Mouse (Mus musculus): ENCODE data around the gene Gm45233.

Gene Gm45233

DNA sequence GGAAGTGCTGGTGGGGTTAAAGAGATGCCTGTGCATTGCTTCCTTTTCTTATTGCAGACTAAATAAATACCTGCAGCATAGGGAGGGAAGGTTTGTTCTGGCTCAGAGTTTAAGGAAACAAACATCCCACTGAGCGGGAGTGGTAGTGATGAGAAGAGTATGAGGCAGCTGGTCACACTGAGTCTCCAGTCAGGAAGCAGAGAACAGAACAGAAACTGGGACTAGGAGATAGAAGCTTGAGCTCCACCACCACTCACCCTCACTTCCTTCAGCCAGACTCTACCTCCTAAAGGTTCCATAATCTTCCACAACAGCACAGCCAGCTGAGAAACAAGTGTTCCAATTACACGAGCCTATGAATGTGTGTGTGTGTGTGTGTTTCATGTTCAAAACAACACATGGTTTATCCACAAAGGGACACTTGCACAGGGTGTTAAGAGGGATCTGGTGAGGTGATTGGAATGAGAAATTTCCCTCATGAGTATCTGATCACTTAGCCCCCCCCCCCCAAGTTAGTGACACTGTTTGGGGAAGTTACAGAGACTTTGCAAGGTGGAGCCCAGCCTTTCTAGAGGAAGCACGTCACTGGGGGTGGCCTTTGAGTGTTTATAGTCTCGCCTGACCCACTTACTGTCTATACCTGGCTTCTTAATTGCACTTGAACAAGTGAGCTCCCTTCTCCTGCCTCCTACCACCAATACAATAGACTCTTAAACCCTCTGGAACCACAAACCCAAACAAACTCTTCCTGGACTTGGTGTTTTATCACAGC is 68.0 kb downstream of the Gm45233 start:
- DNase-seq (ENCODE audit: low spot score): no peak

- no peak for DNase-seq (ENCODE audit: low spot score)
These were observed 68.6 kb downstream of the Gm45233 start for GRCm38 (mm10) chr7:43512519-43512918.

Data from T-cell, adult 2 months (primary cell).